Mouse (Mus musculus) CH12.LX (cell line): ENCODE data around the gene Dpp6.

Source experiments
- CTCF ChIP-seq, 2 experiments: IDR thresholded peaks in 1 of 2; conservative IDR thresholded peaks in 1 of 2; 2 replicates each; pipeline ENCODE4 v1.5.1; 2011 to 2012; ENCODE audit warnings: low read depth in 2 of 2, low read length in 2 of 2, improper control_type of control experiment in 1 of 2, inconsistent platforms in 1 of 2, mild to moderate bottlenecking in 1 of 2, moderate library complexity in 1 of 2
- E2F4 ChIP-seq: IDR thresholded peaks from 2 replicates; pipeline ENCODE4 v1.6.1; 2011; ENCODE audit warnings: low read depth, low read length, improper control_type of control experiment; ENCODE audit not compliant: insufficient replicate concordance
- NELFE ChIP-seq: IDR thresholded peaks from 2 replicates; pipeline ENCODE4 v1.6.1; 2011; ENCODE audit warnings: low read depth, low read length, improper control_type of control experiment
- POLR2A ChIP-seq: IDR thresholded peaks from 2 replicates; pipeline ENCODE4 v1.6.1; 2011; ENCODE audit warnings: low read depth, mild to moderate bottlenecking, improper control_type of control experiment, low read length
- RAD21 ChIP-seq: IDR thresholded peaks from 2 replicates; pipeline ENCODE4 v1.6.1; 2011; ENCODE audit warnings: low read depth, mild to moderate bottlenecking, low read length, improper control_type of control experiment, moderate library complexity

DNA sequence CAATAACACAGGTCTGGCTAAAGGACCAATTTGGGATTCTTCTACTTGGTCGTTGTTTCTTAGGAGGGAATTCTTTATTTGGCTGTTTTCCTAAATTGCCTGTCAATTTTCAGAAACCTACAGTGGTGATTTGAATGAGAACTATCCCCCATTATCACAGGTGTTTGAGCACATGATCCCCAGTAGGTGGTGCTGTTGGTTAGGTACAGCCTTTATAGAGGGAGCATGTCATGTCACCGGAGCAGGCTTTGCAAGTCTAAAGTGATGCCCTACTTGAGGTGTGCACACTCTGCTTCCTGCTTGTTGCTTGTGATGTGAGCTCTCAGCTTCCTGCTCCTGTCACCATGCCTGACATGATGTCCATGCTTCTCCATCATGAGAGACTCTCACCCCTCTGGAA is 870.3 kb downstream of the Dpp6 start:
- TF ChIP-seq CTCF (conservative IDR thresholded peaks at IDR 0.05 in 1 of 2, IDR thresholded peaks at IDR 0.05 in 1 of 2; ENCODE audit: low read depth in 2 of 2, low read length in 2 of 2) (peak in 1 of 2 experiments; percentile 34; a peak in 2 of 4 replicates), NELFE (no peak), POLR2A (no peak), E2F4 (no peak), RAD21 (peak; percentile 16)
